Mouse (Mus musculus) left cerebral cortex, adult 18-20 months (tissue): ENCODE measurements around the gene Vps13d. TPM values are rescaled to one million over a fixed set of nuclear protein-coding genes. Genes with fewer than 3 reads are reported as not detected.

Experiments
- DNase-seq, 2 experiments: peaks; one replicate each; pipeline ENCODE4 v3.0.0; 2021 to 2022; ENCODE audit warnings: low spot score in 2 of 2, mixed read lengths in 1 of 2
- total RNA-seq, 2 experiments: library from RNA; stranded (reverse); gene quantifications; 2 replicates each; pipeline ENCODE4 v1.2.3; 2021

The Vps13d gene
- total RNA-seq, 2 experiments from 2014 or later, result 52.0 to 59.4 TPM

GRCm38 (mm10) chr4:145013187-145013586, 181.6 kb downstream of the Vps13d start:
- no peak for DNase-seq

GRCm38 (mm10) chr4:145011156-145011555, 183.6 kb downstream of the Vps13d start:
- DNase-seq, result no peak

GRCm38 (mm10) chr4:145009934-145010333, 184.9 kb downstream of the Vps13d start:
- no peak for DNase-seq

GRCm38 (mm10) chr4:145009437-145009836, 185.4 kb downstream of the Vps13d start:
- DNase-seq, result no peak

- no peak for DNase-seq
Measured at GRCm38 (mm10) chr4:145005943-145006545, 188.8 kb downstream of the Vps13d start.

GRCm38 (mm10) chr4:145004176-145004575, 190.6 kb downstream of the Vps13d start:
- no peak for DNase-seq

- DNase-seq, result no peak
Measured at GRCm38 (mm10) chr4:145002733-145003132, 192.1 kb downstream of the Vps13d start.

- DNase-seq, result no peak
Measured at GRCm38 (mm10) chr4:144999903-145000382, 194.9 kb downstream of the Vps13d start.

- DNase-seq, result no peak
Measured at GRCm38 (mm10) chr4:144999572-144999880, 195.3 kb downstream of the Vps13d start.

GRCm38 (mm10) chr4:144998808-144999571, 195.8 kb downstream of the Vps13d start:
- DNase-seq, result no peak

- no peak for DNase-seq
Measured at GRCm38 (mm10) chr4:144997887-144998658, 196.7 kb downstream of the Vps13d start.

GRCm38 (mm10) chr4:144996996-144997820, 197.6 kb downstream of the Vps13d start:
- DNase-seq, result no peak

GRCm38 (mm10) chr4:144995826-144996225, 199.0 kb downstream of the Vps13d start:
- no peak for DNase-seq

GRCm38 (mm10) chr4:144993047-144993917, 201.5 kb downstream of the Vps13d start:
- no peak for DNase-seq

GRCm38 (mm10) chr4:144992413-144992812, 202.4 kb downstream of the Vps13d start:
- DNase-seq, result no peak

GRCm38 (mm10) chr4:144988443-144989206, 206.2 kb downstream of the Vps13d start:
- no peak for DNase-seq

- DNase-seq, result no peak
Measured at GRCm38 (mm10) chr4:144986016-144986805, 208.6 kb downstream of the Vps13d start.

- DNase-seq, result no peak
Measured at GRCm38 (mm10) chr4:144983821-144984371, 210.9 kb downstream of the Vps13d start.
